14 mouse cellular contexts compared by ENCODE assay signal in the genomic region with DNA sequence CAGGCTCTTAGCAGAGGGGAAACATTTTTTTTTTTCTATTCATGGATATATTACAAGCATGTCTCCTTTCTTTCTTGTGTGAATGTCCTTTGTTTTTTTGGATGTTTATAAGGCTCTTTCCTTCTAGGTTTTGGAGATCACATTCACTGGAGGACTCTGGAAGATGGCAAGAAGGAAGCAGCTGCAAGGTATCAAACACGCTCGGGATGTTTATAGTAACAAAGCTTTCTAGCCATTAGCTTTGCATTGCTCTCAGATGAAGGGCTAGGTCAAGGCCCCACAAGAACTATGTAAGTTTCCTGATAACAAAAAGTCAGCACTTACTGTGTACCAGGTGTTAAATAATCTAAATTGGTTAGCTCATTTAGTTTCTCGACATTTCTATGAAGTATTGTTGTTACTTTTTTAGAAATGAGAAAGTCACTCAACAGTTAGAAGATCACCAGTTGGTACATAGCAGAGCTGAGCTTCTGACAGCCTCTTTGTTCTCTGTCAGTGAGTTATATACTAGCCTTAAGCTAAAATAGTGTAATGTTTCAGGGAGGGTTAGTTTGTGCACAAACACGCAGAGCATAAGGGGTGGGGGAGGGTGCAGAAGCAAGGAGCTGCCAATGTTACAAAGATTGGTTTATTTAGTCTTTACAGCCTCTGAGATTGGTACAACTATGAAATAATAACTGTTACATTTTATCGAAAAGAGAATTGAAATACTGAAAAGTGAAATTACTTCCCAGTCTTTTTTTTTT. TPM values are rescaled to one million over a fixed set of nuclear protein-coding genes. Genes with fewer than 3 reads are reported as not detected.
"Had no signal": no experiment of that assay in that cellular context is flagged by ENCODE, and none has a peak within 500 bp of the region (broad histone marks: within the 10 kb centered on the region; RNA-seq: fewer than 3 reads in every experiment).

No protein-coding gene starts in this region.

- H3K4me3 ChIP-seq: left cerebral cortex, adult 2 months; limb, embryonic 10.5 days; liver, embryonic 15.5 days; midbrain, embryonic 13.5 days; neural tube, embryonic 15.5 days had no signal

- ATAC-seq: midbrain, embryonic 13.5 days had no signal

- DNase-seq: kidney, adult 8-10 months; kidney, postnatal 14 days; lung, postnatal 36 days; right cerebral cortex, adult 18-20 months; right cerebral cortex, postnatal 25 days; thymus, adult 2 months; thymus, postnatal 25 days had no signal

- H3K4me2 ChIP-seq: liver, embryonic 15.5 days; midbrain, embryonic 13.5 days; neural tube, embryonic 15.5 days had no signal

- H3K27ac ChIP-seq: left cerebral cortex, adult 2 months; limb, embryonic 10.5 days; liver, embryonic 15.5 days; midbrain, embryonic 13.5 days; neural tube, embryonic 15.5 days had no signal

- H3K36me3 ChIP-seq: liver, embryonic 15.5 days; neural tube, embryonic 15.5 days had no signal

- H3K27me3 ChIP-seq: liver, embryonic 15.5 days; midbrain, embryonic 13.5 days; neural tube, embryonic 15.5 days had no signal

- H3K9me3 ChIP-seq: limb, embryonic 10.5 days; liver, embryonic 15.5 days; midbrain, embryonic 13.5 days; neural tube, embryonic 15.5 days had no signal

- H3K9ac ChIP-seq: liver, embryonic 15.5 days; midbrain, embryonic 13.5 days; neural tube, embryonic 15.5 days had no signal

RNA-seq across cellular contexts. Expression of a gene that starts 2.4 kb away (rescaled TPM):
- polyA plus RNA-seq: large intestine, adult 2 months; thymus, adult 2 months; urinary bladder, adult 2 months had no signal
